Mouse (Mus musculus): Measurements from ENCODE around the gene C2cd4b.

DNA sequence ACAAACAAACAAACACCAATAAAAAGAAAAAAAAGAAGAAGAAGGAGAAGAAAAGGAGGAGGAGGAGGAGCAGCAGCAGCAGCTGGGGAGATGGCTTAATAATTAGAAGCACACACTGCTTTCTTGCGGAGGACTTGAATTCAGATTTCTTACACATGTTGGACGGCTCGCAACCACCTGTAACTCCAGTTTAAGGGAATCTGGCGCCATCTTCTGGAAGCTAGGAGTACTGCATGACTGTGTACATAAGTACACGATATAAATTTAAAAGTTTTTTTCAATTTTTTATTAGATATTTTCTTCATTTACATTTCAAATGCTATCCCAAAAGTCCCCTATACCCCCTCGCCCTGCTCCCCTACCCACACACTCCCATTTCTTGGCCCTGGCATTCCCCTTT, 43.0 kb downstream of the C2cd4b start:
- TF ChIP-seq CTCF (IDR thresholded peaks at IDR 0.05; ENCODE audit: borderline replicate concordance, extremely low read depth, insufficient read depth, insufficient read length) (peak; percentile 61; the same call in 1 of the 2 replicates), POLR2A (IDR thresholded peaks at IDR 0.05; ENCODE audit: borderline replicate concordance, extremely low read depth, insufficient read depth, insufficient read length, poor library complexity, severe bottlenecking) (no peak)
